Mouse (Mus musculus): ENCODE data around the gene BC035044. TPM values are rescaled to one million over a fixed set of nuclear protein-coding genes. Genes with fewer than 3 reads are reported as not detected.
"Not testable (repeated sequence)": the region's sequence is repeated elsewhere in the genome, so short reads cannot be mapped to it uniquely, and the experiment has no call there.

BC035044 gene
- polyA plus RNA-seq, 1 experiment from 2014 or later: 2.1 TPM

DNA sequence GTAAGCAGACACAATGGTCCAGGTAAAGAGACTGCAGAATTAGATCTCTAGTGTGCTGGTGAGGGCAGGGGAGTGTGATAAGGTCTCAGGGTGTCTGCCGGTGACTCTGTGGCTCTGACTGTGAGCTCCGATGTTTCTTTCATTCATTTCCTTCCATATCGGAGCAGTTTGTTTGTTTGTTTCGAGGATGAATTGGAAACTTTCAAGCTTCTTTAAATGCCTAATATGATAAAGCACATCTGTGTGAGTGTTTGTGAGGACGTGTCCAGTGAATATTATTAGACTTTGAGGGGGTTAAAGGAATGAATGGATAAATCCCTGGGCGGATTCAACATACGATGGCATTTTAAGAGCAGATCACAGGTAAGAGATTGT lies 91.0 kb downstream of the BC035044 start:
- WGBS: 20% methylated on average over 7 of the region's 7 CpGs
- Histone ChIP-seq H3K4me1 (ENCODE audit: control insufficient read depth, insufficient read depth, low read length) (peaks cover 13% of the 10 kb centered on the region), H3K27me3 (ENCODE audit: control insufficient read depth, insufficient read depth, low read length) (no peaks in the 10 kb centered on the region), H3K9me3 (replicated peaks; ENCODE audit: control insufficient read depth, low read length) (no peaks in the 10 kb centered on the region), H3K9ac (ENCODE audit: low read length) (peak overlapping the region; percentile 61), H3K36me3 (ENCODE audit: control insufficient read depth, insufficient read depth, low read length) (no peaks in the 10 kb centered on the region), H3K27ac (ENCODE audit: low read length) (no peak overlapping the region), H3K4me3 (replicated peaks; ENCODE audit: low read length) (peak overlapping the region; percentile 67), H3K4me2 (ENCODE audit: low read depth, low read length) (peak overlapping the region; percentile 58)
- no peak for ATAC-seq (ENCODE audit: insufficient read depth, low FRiP score)

DNA sequence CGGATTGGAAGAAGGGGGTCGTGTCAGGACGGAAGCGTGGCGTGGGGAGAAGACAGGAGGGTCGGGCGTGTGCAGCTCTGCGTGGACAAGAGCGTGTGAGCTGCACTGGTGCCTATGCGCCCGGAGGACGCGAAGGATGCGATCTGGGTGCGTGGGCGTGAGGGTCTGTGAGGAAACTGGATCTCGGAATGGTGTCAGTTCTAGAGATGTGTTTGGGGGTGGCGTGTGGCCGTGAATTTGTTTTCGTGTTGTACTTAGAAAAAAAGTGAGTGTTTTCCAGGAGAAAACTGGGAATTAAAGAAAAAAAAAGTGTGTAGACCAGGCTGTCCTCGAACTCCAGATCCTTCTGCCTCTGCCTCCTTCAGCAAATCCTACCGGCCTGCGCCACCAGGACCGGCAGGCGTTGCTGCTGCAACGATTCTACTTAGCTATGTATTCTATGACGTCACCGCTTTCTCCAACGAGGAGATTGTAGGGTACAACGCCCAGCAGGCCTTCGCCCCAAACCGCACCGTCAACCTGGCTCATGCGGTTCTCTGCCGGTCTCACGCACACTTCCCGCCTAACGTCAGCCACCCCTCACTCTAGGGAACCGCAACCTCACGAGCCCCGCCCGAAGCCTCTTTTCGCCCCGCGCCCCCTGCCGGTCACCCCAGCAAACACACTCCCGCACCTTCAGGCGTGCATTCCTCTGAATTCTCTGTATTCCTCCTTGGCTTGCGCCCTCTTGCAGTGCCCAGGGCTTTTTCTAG lies 91.6 kb downstream of the BC035044 start:
- peak overlapping the region; percentile 70 for H3K4me2 ChIP-seq (ENCODE audit: low read depth, low read length)
- peak overlapping the region; percentile 67 for H3K4me3 ChIP-seq (replicated peaks; ENCODE audit: low read length)
- peak; percentile 78 for ATAC-seq (ENCODE audit: insufficient read depth, low FRiP score)
- H3K36me3 ChIP-seq (ENCODE audit: control insufficient read depth, insufficient read depth, low read length); H3K27me3 ChIP-seq (ENCODE audit: control insufficient read depth, insufficient read depth, low read length); H3K9me3 ChIP-seq (replicated peaks; ENCODE audit: control insufficient read depth, low read length): not testable (repeated sequence)
- H3K27ac ChIP-seq (ENCODE audit: low read length): peak overlapping the region; percentile 92
- H3K9ac ChIP-seq (ENCODE audit: low read length): peak overlapping the region; percentile 76
- H3K4me1 ChIP-seq (ENCODE audit: control insufficient read depth, insufficient read depth, low read length): peaks cover 13% of the 10 kb centered on the region
- under 1% methylated on average over 49 of the region's 49 CpGs for WGBS

Small RNA genes lying within 50 kb of the gene (microRNA-seq; reads per million reads assigned to microRNA genes)
- not detected for gene Gm27336

Other genes starting within 250 kb of the BC035044 start
- gene Clec2h, start 228.7 kb downstream of the BC035044 start, polyA plus RNA-seq (2015; fragmentation: Nextera tagmentation; extraction: Ambion mirVana): 2.8 and 3.2 TPM in 2 replicates
- gene Klrb1, start 168.1 kb downstream of the BC035044 start, polyA plus RNA-seq (2015; fragmentation: Nextera tagmentation; extraction: Ambion mirVana): not detected in 2 replicates
- 0.25 and 0.27 TPM in 2 replicates for gene Klrb1c, start 101.9 kb downstream of the BC035044 start, polyA plus RNA-seq (2015; fragmentation: Nextera tagmentation; extraction: Ambion mirVana)
- 0.44 TPM in 1 of 2 replicates, not detected in the other for gene Gm44511, start 64.8 kb downstream of the BC035044 start, polyA plus RNA-seq (2015; fragmentation: Nextera tagmentation; extraction: Ambion mirVana)
- 0.56 and 0.81 TPM in 2 replicates for gene Klrb1b, start 64.8 kb downstream of the BC035044 start, polyA plus RNA-seq (2015; fragmentation: Nextera tagmentation; extraction: Ambion mirVana)
- gene Clec2i, start 3.5 kb downstream of the BC035044 start, polyA plus RNA-seq (2015; fragmentation: Nextera tagmentation; extraction: Ambion mirVana): 0.17 and 0.25 TPM in 2 replicates
- 0.92 and 2.0 TPM in 2 replicates for gene Clec2g, start 43.3 kb upstream of the BC035044 start, polyA plus RNA-seq (2015; fragmentation: Nextera tagmentation; extraction: Ambion mirVana)
- 0.27 and 0.48 TPM in 2 replicates for gene Klrb1f, start 154.8 kb upstream of the BC035044 start, polyA plus RNA-seq (2015; fragmentation: Nextera tagmentation; extraction: Ambion mirVana)
- 2.0 and 2.4 TPM in 2 replicates for gene Clec2e, start 209.8 kb upstream of the BC035044 start, polyA plus RNA-seq (2015; fragmentation: Nextera tagmentation; extraction: Ambion mirVana)

All from stomach, embryonic 16.5 days (tissue).